Mouse (Mus musculus): ENCODE results near the gene Cilp. TPM values are rescaled to one million over a fixed set of nuclear protein-coding genes. Genes with fewer than 3 reads are reported as not detected.
A peak's percentile ranks its signal among the peaks of the same experiment; 100 is the strongest.
"Not testable (repeated sequence)": the region's sequence is repeated elsewhere in the genome, so short reads cannot be mapped to it uniquely, and the experiment has no call there.

Gene Cilp
- polyA plus RNA-seq, 1 experiment from 2014 or later = 1.5 TPM

- no peaks in the 10 kb centered on the region for H3K4me1 ChIP-seq (replicated peaks)
- no peaks in the 10 kb centered on the region for H3K9me3 ChIP-seq
- H3K27ac ChIP-seq = no peak overlapping the region
- H3K4me2 ChIP-seq (replicated peaks) = no peak overlapping the region
- no peaks in the 10 kb centered on the region for H3K36me3 ChIP-seq
- no peak overlapping the region for H3K9ac ChIP-seq
- 2% methylated on average over 3 of the region's 3 CpGs for WGBS
- H3K27me3 ChIP-seq (replicated peaks) = no peaks in the 10 kb centered on the region
- peak; percentile 66; the same call in 1 of the 2 replicates for ATAC-seq
- no peak overlapping the region for H3K4me3 ChIP-seq (replicated peaks)
Observed at GRCm38 (mm10) chr9:65283301-65283700, 18.3 kb downstream of the Cilp start.

- ATAC-seq; H3K4me1 ChIP-seq (replicated peaks); H3K9me3 ChIP-seq; H3K4me3 ChIP-seq (replicated peaks); H3K27me3 ChIP-seq (replicated peaks); H3K36me3 ChIP-seq; H3K9ac ChIP-seq; H3K4me2 ChIP-seq (replicated peaks); H3K27ac ChIP-seq: not testable (repeated sequence)
- 88% methylated on average over 5 of the region's 5 CpGs for WGBS
Observed at GRCm38 (mm10) chr9:65288252-65288651, 23.3 kb downstream of the Cilp start.

- no peak overlapping the region for H3K9ac ChIP-seq
Observed at GRCm38 (mm10) chr9:65289988-65290387, 25.0 kb downstream of the Cilp start.

GRCm38 (mm10) chr9:65292421-65292820 lies 27.4 kb downstream of the Cilp start:
- no peak overlapping the region for H3K27ac ChIP-seq
- no peak overlapping the region for H3K4me3 ChIP-seq (replicated peaks)
- H3K9me3 ChIP-seq = no peaks in the 10 kb centered on the region
- H3K4me2 ChIP-seq (replicated peaks) = 0 out of 2 replicates have a peak overlapping the region, but pooled peaks have one; percentile 57
- no peaks in the 10 kb centered on the region for H3K36me3 ChIP-seq
- H3K4me1 ChIP-seq (replicated peaks) = peaks cover 8% of the 10 kb centered on the region
- no peaks in the 10 kb centered on the region for H3K27me3 ChIP-seq (replicated peaks)
- no peak overlapping the region for H3K9ac ChIP-seq
- ATAC-seq = no peak
- WGBS = 93% methylated on average over 3 of the region's 3 CpGs

More at GRCm38 (mm10) chr9:65289988-65290387, 25.0 kb downstream of the Cilp start:
- no peak overlapping the region for H3K4me3 ChIP-seq (replicated peaks)
- no peaks in the 10 kb centered on the region for H3K9me3 ChIP-seq
- WGBS = 94% methylated on average over 4 of the region's 4 CpGs
- no peak overlapping the region for H3K4me2 ChIP-seq (replicated peaks)
- no peak for ATAC-seq
- no peaks in the 10 kb centered on the region for H3K36me3 ChIP-seq
- H3K27ac ChIP-seq = no peak overlapping the region
- H3K4me1 ChIP-seq (replicated peaks) = peaks cover 6% of the 10 kb centered on the region; the same call in 1 of the 2 replicates
- no peaks in the 10 kb centered on the region for H3K27me3 ChIP-seq (replicated peaks)

- H3K9me3 ChIP-seq = no peaks in the 10 kb centered on the region
- peak overlapping the region; percentile 57 for H3K4me2 ChIP-seq (replicated peaks)
- H3K27me3 ChIP-seq (replicated peaks) = no peaks in the 10 kb centered on the region
- H3K4me1 ChIP-seq (replicated peaks) = peaks cover 8% of the 10 kb centered on the region
- peak overlapping the region; percentile 70 for H3K9ac ChIP-seq
- peak overlapping the region; percentile 92 for H3K4me3 ChIP-seq (replicated peaks)
- peak overlapping the region; percentile 49 for H3K27ac ChIP-seq
- 18% methylated on average over 5 of the region's 5 CpGs for WGBS
- no peaks in the 10 kb centered on the region for H3K36me3 ChIP-seq
- no peak for ATAC-seq
Observed at GRCm38 (mm10) chr9:65293119-65293518, 28.1 kb downstream of the Cilp start.

- WGBS = under 1% methylated on average over 9 of the region's 9 CpGs
- H3K9ac ChIP-seq = peak overlapping the region; percentile 70
- peak overlapping the region; percentile 49 for H3K27ac ChIP-seq
- H3K4me1 ChIP-seq (replicated peaks) = peaks cover 8% of the 10 kb centered on the region
- peak overlapping the region; percentile 57 for H3K4me2 ChIP-seq (replicated peaks)
- peak overlapping the region; percentile 92 for H3K4me3 ChIP-seq (replicated peaks)
- H3K27me3 ChIP-seq (replicated peaks) = no peaks in the 10 kb centered on the region
- H3K36me3 ChIP-seq = no peaks in the 10 kb centered on the region
- H3K9me3 ChIP-seq = no peaks in the 10 kb centered on the region
- peak; percentile 34 for ATAC-seq
Observed at GRCm38 (mm10) chr9:65293580-65293972, 28.6 kb downstream of the Cilp start.

GRCm38 (mm10) chr9:65293973-65294715 lies 29.2 kb downstream of the Cilp start, which contains the start of gene Clpx:
Gene Clpx, plus strand, starts transcription at chr9:65294260.
- H3K27me3 ChIP-seq (replicated peaks) = no peaks in the 10 kb centered on the region
- H3K27ac ChIP-seq = peak within 1 kb of the TSS; percentile 85
- H3K4me3 ChIP-seq (replicated peaks) = peak within 1 kb of the TSS; percentile 92
- peak within 1 kb of the TSS; percentile 95 for H3K9ac ChIP-seq
- under 1% methylated on average over 71 of the region's 71 CpGs for WGBS
- no peaks in the 10 kb centered on the region for H3K36me3 ChIP-seq
- peaks cover 8% of the 10 kb centered on the region for H3K4me1 ChIP-seq (replicated peaks)
- no peaks in the 10 kb centered on the region for H3K9me3 ChIP-seq
- H3K4me2 ChIP-seq (replicated peaks) = peak within 1 kb of the TSS; percentile 85
- peak; percentile 97 for ATAC-seq

- no peaks in the 10 kb centered on the region for H3K36me3 ChIP-seq
- peak; percentile 36; the same call in 1 of the 2 replicates for ATAC-seq
- H3K4me3 ChIP-seq (replicated peaks) = peak overlapping the region; percentile 92
- WGBS = under 1% methylated on average over 28 of the region's 28 CpGs
- H3K9ac ChIP-seq = peak overlapping the region; percentile 95
- peak overlapping the region; percentile 85 for H3K4me2 ChIP-seq (replicated peaks)
- H3K9me3 ChIP-seq = no peaks in the 10 kb centered on the region
- H3K27ac ChIP-seq = peak overlapping the region; percentile 85; the same call in 1 of the 2 replicates
- H3K27me3 ChIP-seq (replicated peaks) = no peaks in the 10 kb centered on the region
- H3K4me1 ChIP-seq (replicated peaks) = peaks cover 8% of the 10 kb centered on the region
Observed at GRCm38 (mm10) chr9:65294716-65295378, 29.9 kb downstream of the Cilp start.

GRCm38 (mm10) chr9:65297056-65297455 lies 32.1 kb downstream of the Cilp start:
- no peak for ATAC-seq
- 93% methylated on average over 2 of the region's 2 CpGs for WGBS
- H3K9me3 ChIP-seq = no peaks in the 10 kb centered on the region

GRCm38 (mm10) chr9:65298761-65299160 lies 33.8 kb downstream of the Cilp start:
- H3K27ac ChIP-seq = no peak overlapping the region
- peaks cover 17% of the 10 kb centered on the region for H3K36me3 ChIP-seq
- no peak overlapping the region for H3K4me3 ChIP-seq (replicated peaks)
- no peaks in the 10 kb centered on the region for H3K27me3 ChIP-seq (replicated peaks)
- H3K9me3 ChIP-seq = no peaks in the 10 kb centered on the region
- ATAC-seq = no peak
- H3K4me1 ChIP-seq (replicated peaks) = peaks cover 2% of the 10 kb centered on the region
- H3K4me2 ChIP-seq (replicated peaks) = no peak overlapping the region
- 80% methylated on average over 3 of the region's 3 CpGs for WGBS
- no peak overlapping the region for H3K9ac ChIP-seq

More at GRCm38 (mm10) chr9:65297056-65297455, 32.1 kb downstream of the Cilp start:
- no peak overlapping the region for H3K9ac ChIP-seq
- H3K4me1 ChIP-seq (replicated peaks) = peaks cover 8% of the 10 kb centered on the region
- H3K27me3 ChIP-seq (replicated peaks) = no peaks in the 10 kb centered on the region
- peaks cover 11% of the 10 kb centered on the region; the same call in 1 of the 2 replicates for H3K36me3 ChIP-seq
- H3K4me2 ChIP-seq (replicated peaks) = no peak overlapping the region
- no peak overlapping the region for H3K4me3 ChIP-seq (replicated peaks)
- no peak overlapping the region for H3K27ac ChIP-seq

GRCm38 (mm10) chr9:65299650-65300049 lies 34.7 kb downstream of the Cilp start:
- peaks cover 2% of the 10 kb centered on the region for H3K4me1 ChIP-seq (replicated peaks)
- H3K4me2 ChIP-seq (replicated peaks) = no peak overlapping the region
- H3K4me3 ChIP-seq (replicated peaks) = no peak overlapping the region
- no peaks in the 10 kb centered on the region for H3K9me3 ChIP-seq
- no peak for ATAC-seq
- WGBS = 97% methylated on average over 7 of the region's 7 CpGs
- no peak overlapping the region for H3K27ac ChIP-seq
- H3K27me3 ChIP-seq (replicated peaks) = no peaks in the 10 kb centered on the region
- H3K36me3 ChIP-seq = peaks cover 19% of the 10 kb centered on the region
- H3K9ac ChIP-seq = no peak overlapping the region

GRCm38 (mm10) chr9:65302327-65302983 lies 37.5 kb downstream of the Cilp start:
- H3K4me3 ChIP-seq (replicated peaks) = no peak overlapping the region
- H3K27me3 ChIP-seq (replicated peaks) = no peaks in the 10 kb centered on the region
- H3K36me3 ChIP-seq = peaks cover 19% of the 10 kb centered on the region
- ATAC-seq = peak; percentile 71; the same call in 1 of the 2 replicates
- no peaks in the 10 kb centered on the region for H3K4me1 ChIP-seq (replicated peaks)
- H3K9ac ChIP-seq = no peak overlapping the region
- H3K4me2 ChIP-seq (replicated peaks) = no peak overlapping the region
- H3K27ac ChIP-seq = no peak overlapping the region
- 82% methylated on average over 4 of the region's 4 CpGs for WGBS
- no peaks in the 10 kb centered on the region for H3K9me3 ChIP-seq
